Mouse (Mus musculus): ENCODE results near the gene Dok3.

DNA sequence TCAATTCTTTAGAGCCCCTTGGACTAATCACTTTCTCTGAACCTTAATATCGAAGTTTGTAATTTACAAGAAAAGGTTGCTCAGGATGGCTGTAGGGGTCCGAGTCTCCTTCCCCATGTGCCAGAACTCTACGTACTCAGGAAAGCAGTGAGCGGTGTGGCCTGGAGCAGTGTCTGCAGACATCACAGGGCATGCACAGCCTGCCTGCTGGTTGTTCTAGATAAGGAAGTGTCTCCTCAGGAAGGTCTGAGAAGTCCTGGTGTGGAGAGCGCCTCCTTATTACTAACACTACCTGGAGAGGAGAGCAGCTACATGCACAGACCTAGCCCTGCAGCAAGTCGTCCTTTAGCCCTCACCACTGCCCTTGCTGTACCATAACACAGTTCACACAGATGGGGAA, 15.7 kb upstream of the Dok3 start:
- TF ChIP-seq CTCF (IDR thresholded peaks at IDR 0.05) = no peak
- TF ChIP-seq EP300 (IDR thresholded peaks at IDR 0.05) = no peak

Measured in lung, postnatal 0 days (tissue).